10 mouse cellular contexts compared by ENCODE assay signal in genomic region chr2:163595119-163595518, GRCm38 (mm10). TPM values are rescaled to one million over a fixed set of nuclear protein-coding genes. Genes with fewer than 3 reads are reported as not detected.
DNase-seq lines count a peak whose midpoint lies in the region.
"Had no signal": no experiment of that assay in that cellular context is flagged by ENCODE, and none has a peak within 500 bp of the region (broad histone marks: within the 10 kb centered on the region; RNA-seq: fewer than 3 reads in every experiment).

No protein-coding gene starts in this region.

- peak; percentile 52 to 84 for DNase-seq in heart, adult 18-20 months
- DNase-seq in heart, postnatal 4 days: no peak
- peak; percentile 35 to 43 for DNase-seq in kidney, adult 8-10 months
- DNase-seq in lung, postnatal 14 days: peak; percentile 54
- DNase-seq in frontal cortex, postnatal 36 days (ENCODE audit: low spot score in 2 of 2): no peak
- no peak for DNase-seq in left cerebral cortex, postnatal 36 days (ENCODE audit: low spot score in 2 of 2)
- no peak for DNase-seq in urinary bladder, postnatal 4 days (ENCODE audit: low spot score in 2 of 2)

- peaks cover 15% of the 10 kb centered on the region for H3K4me1 ChIP-seq in brown adipose tissue, adult 24 weeks (ENCODE audit: control insufficient read depth, insufficient read depth, insufficient read length, low read length)

- peak overlapping the region; percentile 99 for H3K27ac ChIP-seq in brown adipose tissue, adult 24 weeks (replicated peaks; ENCODE audit: low read depth, low read length)
- H3K27ac ChIP-seq: limb, embryonic 10.5 days had no signal

- intact Hi-C loops in left cerebral cortex, postnatal 36 days (cut with DNase I): no loop called here

- no peak overlapping the region for H3K4me3 ChIP-seq in brown adipose tissue, adult 24 weeks (ENCODE audit: insufficient read depth, low read depth, low read length)
- H3K4me3 ChIP-seq: limb, embryonic 10.5 days; myocyte had no signal

RNA-seq across cellular contexts. Expression of gene Ttpal, which starts 7.0 kb away (rescaled TPM):
- 10 to 100 TPM; 12.0 to 16.8 TPM for total RNA-seq in heart, adult 18-20 months (2021)
- 10 to 100 TPM; 13.1 to 14.0 TPM for total RNA-seq in heart, postnatal 4 days (2021)
- 4.8 and 5.8 TPM in 2 replicates for polyA plus RNA-seq in brown adipose tissue, adult 24 weeks (2012; ENCODE audit: insufficient read depth, insufficient read length, missing spikeins)
- 10 to 100 TPM; 63.0 to 70.7 TPM for total RNA-seq in left cerebral cortex, postnatal 36 days (2021)

RNA-seq across cellular contexts. Expression of gene Serinc3, which starts 49.8 kb away (rescaled TPM):
- total RNA-seq in heart, adult 18-20 months (2021): 100 to 1,000 TPM; 284 to 364 TPM
- 100 to 1,000 TPM; 239 to 253 TPM for total RNA-seq in heart, postnatal 4 days (2021)
- 113 and 134 TPM in 2 replicates for polyA plus RNA-seq in brown adipose tissue, adult 24 weeks (2012; ENCODE audit: insufficient read depth, insufficient read length, missing spikeins)
- total RNA-seq in left cerebral cortex, postnatal 36 days (2021): 100 to 1,000 TPM; 224 to 251 TPM

Comparison
In these comparisons a context has a peak if more than half of its experiments do, and no peak if none do; other contexts are left out.
1. DNase-seq: peak in heart, adult 18-20 months (2 of 2), kidney, adult 8-10 months (2 of 2) and lung, postnatal 14 days (single experiment); none in heart, postnatal 4 days (single experiment), frontal cortex, postnatal 36 days (0 of 2), left cerebral cortex, postnatal 36 days (0 of 2) and urinary bladder, postnatal 4 days (0 of 2).